Mouse (Mus musculus) hindbrain, embryonic 13.5 days (tissue): ENCODE measurements around the gene Galnt18. TPM values are rescaled to one million over a fixed set of nuclear protein-coding genes. Genes with fewer than 3 reads are reported as not detected.

Source experiments
- ATAC-seq: fragments of 200-750 bp; cut with Nextera tagmentation; 2 replicates; pipeline ENCODE4 v1.8.0; 2017; ENCODE audit warnings: moderate TSS enrichment; ENCODE audit not compliant: low FRiP score
- H3K27ac ChIP-seq: fragments of 300-500 bp; sonication (generic); 2 replicates; pipeline ENCODE4 v1.5.1; 2015; ENCODE audit warnings: inconsistent platforms, mild to moderate bottlenecking, moderate library complexity
- H3K27me3 ChIP-seq: fragments of 300-500 bp; sonication (generic); 2 replicates; pipeline ENCODE4 v1.6.1; 2015; ENCODE audit warnings: mild to moderate bottlenecking, inconsistent platforms
- H3K36me3 ChIP-seq: fragments of 300-500 bp; sonication (generic); 2 replicates; pipeline ENCODE4 v1.6.1; 2015; ENCODE audit warnings: mild to moderate bottlenecking, inconsistent platforms
- H3K4me1 ChIP-seq: fragments of 300-500 bp; sonication (generic); replicated peaks from 2 replicates; pipeline ENCODE4 v1.6.1; 2015; ENCODE audit warnings: inconsistent platforms
- H3K4me2 ChIP-seq: fragments of 300-500 bp; sonication (generic); 2 replicates; pipeline ENCODE4 v1.6.1; 2015; ENCODE audit warnings: inconsistent platforms, mild to moderate bottlenecking, moderate library complexity
- H3K4me3 ChIP-seq: fragments of 300-500 bp; sonication (generic); 2 replicates; pipeline ENCODE4 v1.5.1; 2015; ENCODE audit warnings: mild to moderate bottlenecking, inconsistent platforms
- H3K9ac ChIP-seq: fragments of 300-500 bp; sonication (generic); 2 replicates; pipeline ENCODE4 v1.6.1; 2015; ENCODE audit warnings: mild to moderate bottlenecking, inconsistent platforms
- H3K9me3 ChIP-seq: fragments of 300-500 bp; sonication (generic); 2 replicates; pipeline ENCODE4 v1.6.1; 2016; ENCODE audit warnings: inconsistent platforms
- WGBS: fragments of 180-500 bp; shearing (Covaris S2); methylation state at CpG from one replicate; pipeline ENCODE4 v1.1.7; 2015; 5-methylcytosine and 5-hydroxymethylcytosine counted together
- polyA plus RNA-seq: library from polyadenylated mRNA; unstranded; fragments of >200 nt; fragmentation: Nextera tagmentation; extraction: Ambion mirVana; gene quantifications from 2 replicates; pipeline ENCODE4 v1.2.1, GENCODE M21; 2015

Gene Galnt18
- polyA plus RNA-seq, 1 experiment from 2014 or later, result 10.4 TPM

- Histone ChIP-seq H3K9ac (no peak overlapping the region), H3K4me2 (no peak overlapping the region), H3K4me1 (peaks cover 16% of the 10 kb centered on the region), H3K9me3 (no peaks in the 10 kb centered on the region), H3K36me3 (no peaks in the 10 kb centered on the region), H3K27me3 (no peaks in the 10 kb centered on the region), H3K27ac (no peak overlapping the region), H3K4me3 (no peak overlapping the region)
- 88% methylated on average over 2 of the region's 2 CpGs for WGBS
- ATAC-seq, result no peak
Observed at GRCm38 (mm10) chr7:111638899-111639298, 140.9 kb downstream of the Galnt18 start.

DNA sequence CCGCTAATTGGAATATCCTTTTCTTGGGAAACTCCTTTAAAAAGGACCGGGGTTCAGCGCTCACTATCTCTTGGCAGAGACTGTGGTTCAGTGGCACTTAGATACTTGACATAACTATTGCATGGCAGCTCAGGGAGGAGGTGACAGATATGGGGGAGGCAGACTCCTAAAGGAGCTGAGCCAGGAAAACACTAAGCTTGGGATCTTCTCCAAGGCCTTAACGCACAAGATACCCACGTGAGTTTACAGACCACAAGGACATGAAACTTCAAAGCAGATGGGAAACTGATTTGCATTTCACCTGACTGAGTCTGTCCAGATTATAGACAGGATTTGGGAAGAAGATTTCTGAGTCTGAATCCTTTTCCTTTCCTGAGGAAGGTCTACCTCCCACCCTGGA is 141.3 kb downstream of the Galnt18 start:
- Histone ChIP-seq H3K9ac (no peak overlapping the region), H3K27ac (no peak overlapping the region), H3K4me1 (peaks cover 16% of the 10 kb centered on the region), H3K36me3 (no peaks in the 10 kb centered on the region), H3K4me3 (no peak overlapping the region), H3K27me3 (no peaks in the 10 kb centered on the region), H3K4me2 (no peak overlapping the region), H3K9me3 (no peaks in the 10 kb centered on the region)
- WGBS, result 83% methylated on average over 5 of the region's 5 CpGs
- ATAC-seq, result no peak

- Histone ChIP-seq H3K4me1 (peaks cover 16% of the 10 kb centered on the region), H3K27me3 (no peaks in the 10 kb centered on the region), H3K36me3 (no peaks in the 10 kb centered on the region), H3K27ac (no peak overlapping the region), H3K9ac (no peak overlapping the region), H3K4me2 (no peak overlapping the region), H3K9me3 (no peaks in the 10 kb centered on the region), H3K4me3 (no peak overlapping the region)
- ATAC-seq, result 0 out of 2 replicates have a peak, but pooled peaks have one; percentile 24
- 69% methylated on average over 2 of the region's 2 CpGs for whole genome bisulfite sequencing
Observed at GRCm38 (mm10) chr7:111637866-111638448, 141.8 kb downstream of the Galnt18 start.

DNA sequence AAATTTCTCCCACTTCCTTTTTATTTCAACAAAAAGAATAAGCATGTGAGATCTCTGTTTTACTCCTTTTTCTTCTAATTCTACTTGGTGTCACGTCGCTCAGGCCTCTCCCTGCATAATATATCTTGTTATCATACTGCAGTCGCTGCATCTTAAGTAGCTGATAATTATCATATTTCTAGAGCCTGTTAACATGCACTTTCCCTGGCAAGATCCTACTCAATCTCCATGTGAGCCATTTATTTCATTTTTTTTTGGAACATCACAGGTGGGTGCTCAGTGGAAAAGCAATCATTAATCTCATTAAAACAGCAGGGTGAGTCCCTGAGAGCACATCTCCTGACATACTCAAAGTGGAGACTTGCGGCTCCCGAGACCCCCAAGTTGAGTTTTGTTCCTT is 143.3 kb downstream of the Galnt18 start:
- ATAC-seq, result no peak
- no peak overlapping the region for H3K4me2 ChIP-seq
- H3K27ac ChIP-seq, result no peak overlapping the region
- peaks cover 16% of the 10 kb centered on the region for H3K4me1 ChIP-seq
- H3K36me3 ChIP-seq, result no peaks in the 10 kb centered on the region
- WGBS, result 73% methylated on average over 5 of the region's 5 CpGs
- no peaks in the 10 kb centered on the region for H3K9me3 ChIP-seq
- H3K4me3 ChIP-seq, result no peak overlapping the region
- no peaks in the 10 kb centered on the region for H3K27me3 ChIP-seq
- H3K9ac ChIP-seq, result no peak overlapping the region

DNA sequence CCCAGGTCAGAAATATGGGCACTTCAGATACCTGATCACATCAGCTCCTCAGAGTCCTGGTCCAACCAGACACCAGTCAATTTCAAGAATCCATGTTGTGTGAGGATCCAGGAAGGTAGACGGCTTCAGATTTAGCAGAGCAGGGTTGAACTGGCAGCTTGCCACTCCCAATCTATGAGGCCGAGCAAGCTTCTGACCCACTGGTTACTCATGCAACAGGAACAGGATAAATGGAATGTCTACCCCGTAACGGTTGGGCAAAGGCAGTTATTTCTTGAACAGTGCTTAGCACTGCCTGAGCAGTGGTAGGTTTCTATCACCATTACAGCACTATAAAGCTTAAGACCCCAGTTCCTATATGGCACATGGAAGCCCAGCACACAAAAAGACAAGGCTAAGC is 148.5 kb downstream of the Galnt18 start:
- 0 out of 2 replicates have a peak, but pooled peaks cover 1% of the 10 kb centered on the region for H3K4me1 ChIP-seq
- H3K9ac ChIP-seq, result no peak overlapping the region
- no peak overlapping the region for H3K4me3 ChIP-seq
- no peaks in the 10 kb centered on the region for H3K36me3 ChIP-seq
- H3K4me2 ChIP-seq, result no peak overlapping the region
- no peak overlapping the region for H3K27ac ChIP-seq
- WGBS, result 85% methylated on average over 4 of the region's 4 CpGs
- no peak for ATAC-seq
- H3K27me3 ChIP-seq, result no peaks in the 10 kb centered on the region
- no peaks in the 10 kb centered on the region for H3K9me3 ChIP-seq

DNA sequence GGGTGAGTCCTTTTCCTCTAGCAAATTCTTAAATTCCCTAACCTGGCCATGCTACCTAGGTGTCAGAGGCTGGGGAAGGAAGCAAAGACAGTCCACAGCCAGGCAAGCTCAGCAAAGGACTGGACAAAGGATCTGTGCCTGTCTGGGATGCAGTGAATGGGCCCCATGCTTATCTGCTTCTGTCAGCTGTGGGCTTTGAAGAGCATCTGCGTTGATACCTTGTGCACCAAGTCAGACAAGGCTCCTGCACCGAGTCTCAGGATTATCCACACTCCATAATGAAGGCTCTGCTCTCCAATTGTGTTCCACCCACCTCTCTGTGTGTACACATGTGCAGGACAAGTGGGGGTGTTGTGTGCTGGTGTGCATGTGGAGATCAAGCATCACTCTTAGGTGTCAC is 153.5 kb downstream of the Galnt18 start:
- Histone ChIP-seq H3K4me1 (no peaks in the 10 kb centered on the region), H3K9me3 (no peaks in the 10 kb centered on the region), H3K27ac (no peak overlapping the region), H3K4me2 (no peak overlapping the region), H3K4me3 (no peak overlapping the region), H3K9ac (no peak overlapping the region), H3K36me3 (no peaks in the 10 kb centered on the region), H3K27me3 (no peaks in the 10 kb centered on the region)
- WGBS, result 82% methylated on average over 2 of the region's 2 CpGs
- no peak for ATAC-seq

DNA sequence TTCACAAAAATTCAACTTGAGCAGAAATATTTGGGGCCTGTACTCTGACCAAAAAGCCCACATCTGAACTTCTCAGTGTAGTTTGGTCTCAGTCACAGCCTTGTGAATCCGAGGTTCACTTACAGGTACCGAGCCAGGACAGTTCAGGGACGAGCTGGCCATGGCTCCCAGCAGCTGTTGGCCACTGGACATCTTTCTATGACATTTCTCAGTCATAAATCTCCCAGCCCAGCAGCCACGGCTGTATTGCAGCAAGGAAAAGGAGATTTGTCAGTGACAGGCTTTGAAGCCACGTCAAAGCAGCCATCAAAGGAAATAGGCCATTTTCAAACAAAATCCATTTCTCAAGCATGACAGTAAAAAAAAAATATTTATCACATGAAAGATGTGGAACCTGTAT is 154.0 kb downstream of the Galnt18 start:
- Histone ChIP-seq H3K27ac (no peak overlapping the region), H3K36me3 (no peaks in the 10 kb centered on the region), H3K4me2 (no peak overlapping the region), H3K9me3 (no peaks in the 10 kb centered on the region), H3K9ac (no peak overlapping the region), H3K4me3 (no peak overlapping the region), H3K4me1 (no peaks in the 10 kb centered on the region), H3K27me3 (no peaks in the 10 kb centered on the region)
- 80% methylated on average over 5 of the region's 5 CpGs for WGBS
- ATAC-seq, result no peak

GRCm38 (mm10) chr7:111616231-111616937 is 163.4 kb downstream of the Galnt18 start:
- 66% methylated on average over 16 of the region's 16 CpGs for WGBS
- no peak overlapping the region for H3K9ac ChIP-seq
- H3K27ac ChIP-seq, result no peak overlapping the region
- H3K4me1 ChIP-seq, result peaks cover 5% of the 10 kb centered on the region; the same call in 1 of the 2 replicates
- no peak overlapping the region for H3K4me3 ChIP-seq
- no peaks in the 10 kb centered on the region for H3K36me3 ChIP-seq
- H3K27me3 ChIP-seq, result no peaks in the 10 kb centered on the region
- H3K9me3 ChIP-seq, result no peaks in the 10 kb centered on the region
- no peak overlapping the region for H3K4me2 ChIP-seq
- ATAC-seq, result no peak

GRCm38 (mm10) chr7:111614471-111614870 is 165.3 kb downstream of the Galnt18 start:
- Histone ChIP-seq H3K27me3 (no peaks in the 10 kb centered on the region), H3K4me2 (no peak overlapping the region), H3K36me3 (no peaks in the 10 kb centered on the region), H3K4me1 (peaks cover 5% of the 10 kb centered on the region; the same call in 1 of the 2 replicates), H3K9ac (no peak overlapping the region), H3K4me3 (no peak overlapping the region), H3K27ac (no peak overlapping the region), H3K9me3 (no peaks in the 10 kb centered on the region)
- no peak for ATAC-seq
- WGBS, result 79% methylated on average over 1 of the region's 1 CpGs

GRCm38 (mm10) chr7:111607476-111607875 is 172.3 kb downstream of the Galnt18 start:
- no peaks in the 10 kb centered on the region for H3K36me3 ChIP-seq
- H3K27me3 ChIP-seq, result no peaks in the 10 kb centered on the region
- no peak overlapping the region for H3K27ac ChIP-seq
- H3K9ac ChIP-seq, result no peak overlapping the region
- no peaks in the 10 kb centered on the region for H3K4me1 ChIP-seq
- no peak overlapping the region for H3K4me3 ChIP-seq
- H3K9me3 ChIP-seq, result no peaks in the 10 kb centered on the region
- ATAC-seq, result no peak
- WGBS, result 85% methylated on average over 2 of the region's 2 CpGs
- no peak overlapping the region for H3K4me2 ChIP-seq

GRCm38 (mm10) chr7:111606091-111606490 is 173.7 kb downstream of the Galnt18 start:
- ATAC-seq, result no peak
- Histone ChIP-seq H3K27ac (no peak overlapping the region), H3K4me1 (peaks cover 3% of the 10 kb centered on the region; the same call in 1 of the 2 replicates), H3K4me2 (no peak overlapping the region), H3K27me3 (no peaks in the 10 kb centered on the region), H3K4me3 (no peak overlapping the region), H3K9me3 (no peaks in the 10 kb centered on the region), H3K36me3 (no peaks in the 10 kb centered on the region), H3K9ac (no peak overlapping the region)
- WGBS, result 89% methylated on average over 3 of the region's 3 CpGs

DNA sequence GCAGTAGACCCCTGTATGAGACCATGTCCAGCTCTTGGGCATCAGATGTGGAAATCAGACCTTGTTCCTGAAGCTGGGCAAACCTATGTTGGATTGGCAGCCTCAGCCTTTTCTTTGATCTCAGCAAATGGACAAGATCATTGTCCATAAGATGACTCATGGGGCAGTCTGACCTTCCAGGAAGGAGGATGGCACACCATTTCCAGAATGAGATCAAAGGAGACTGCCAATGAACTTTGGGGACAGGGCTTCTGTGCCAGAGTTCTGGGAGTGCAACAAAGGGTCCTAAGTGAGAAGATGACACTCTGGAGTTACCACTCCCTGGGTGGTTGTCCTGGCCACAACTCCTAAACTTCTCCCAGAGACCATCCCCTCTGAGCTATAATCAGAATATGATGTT is 174.1 kb downstream of the Galnt18 start:
- H3K4me2 ChIP-seq, result no peak overlapping the region
- H3K27me3 ChIP-seq, result no peaks in the 10 kb centered on the region
- ATAC-seq, result no peak
- H3K27ac ChIP-seq, result no peak overlapping the region
- H3K9me3 ChIP-seq, result no peaks in the 10 kb centered on the region
- H3K36me3 ChIP-seq, result no peaks in the 10 kb centered on the region
- peaks cover 7% of the 10 kb centered on the region for H3K4me1 ChIP-seq
- no peak overlapping the region for H3K9ac ChIP-seq
- H3K4me3 ChIP-seq, result no peak overlapping the region

DNA sequence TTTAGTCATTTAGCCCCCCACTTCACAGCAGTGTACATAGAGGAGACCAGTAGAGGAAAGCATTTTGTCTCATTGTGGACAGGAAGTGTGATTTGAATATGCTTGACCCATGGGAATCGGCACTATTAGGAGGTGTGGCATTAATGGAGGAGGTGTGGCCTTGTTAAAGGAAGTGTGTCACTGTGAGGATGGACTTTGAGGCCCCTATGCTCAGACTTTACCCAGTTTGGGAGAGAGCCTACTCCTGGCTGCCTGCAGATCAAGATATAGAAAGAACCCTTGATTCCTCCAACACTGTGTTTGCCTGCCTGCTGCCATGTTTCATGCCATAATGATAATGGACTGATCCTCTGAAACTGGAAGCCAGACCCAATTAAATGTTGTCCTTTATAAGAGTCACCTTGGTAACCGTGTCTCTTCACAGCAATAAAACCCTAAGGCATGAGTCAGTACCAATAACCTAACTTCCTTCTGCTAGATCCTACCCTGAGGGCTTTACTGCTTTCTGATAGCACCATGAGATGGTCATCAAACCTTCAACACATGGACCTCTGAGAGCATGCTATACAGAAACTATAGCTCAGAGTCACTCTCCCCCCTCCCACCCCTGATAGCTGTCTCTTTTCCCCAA is 175.1 kb downstream of the Galnt18 start:
- Histone ChIP-seq H3K4me1 (peaks cover 11% of the 10 kb centered on the region), H3K27me3 (no peaks in the 10 kb centered on the region), H3K36me3 (no peaks in the 10 kb centered on the region), H3K27ac (no peak overlapping the region), H3K4me2 (no peak overlapping the region), H3K9me3 (no peaks in the 10 kb centered on the region), H3K9ac (no peak overlapping the region), H3K4me3 (no peak overlapping the region)
- ATAC-seq, result no peak
- 83% methylated on average over 2 of the region's 2 CpGs for WGBS
